Mouse (Mus musculus) hindbrain, embryonic 16.5 days (tissue): ENCODE results near the gene Lyrm1. TPM values are rescaled to one million over a fixed set of nuclear protein-coding genes. Genes with fewer than 3 reads are reported as not detected.

Experiments
- ATAC-seq: fragments of 200-750 bp; cut with Nextera tagmentation; 2 replicates; pipeline ENCODE4 v1.8.0; 2017; ENCODE audit warnings: moderate TSS enrichment, moderate library complexity
- H3K27ac ChIP-seq: fragments of 300-500 bp; sonication (generic); 2 replicates; pipeline ENCODE4 v1.5.1; 2014; ENCODE audit warnings: low read depth, mild to moderate bottlenecking, control low read depth, low read length, moderate library complexity
- H3K27me3 ChIP-seq: fragments of 300-500 bp; sonication (generic); replicated peaks from 2 replicates; pipeline ENCODE4 v1.6.1; 2014; ENCODE audit warnings: low read length; ENCODE audit not compliant: control insufficient read depth, insufficient read depth
- H3K36me3 ChIP-seq: fragments of 300-500 bp; sonication (generic); 2 replicates; pipeline ENCODE4 v1.6.1; 2014; ENCODE audit warnings: mild to moderate bottlenecking, low read length, moderate library complexity, mixed read lengths; ENCODE audit not compliant: control insufficient read depth, insufficient read depth
- H3K4me1 ChIP-seq: fragments of 300-500 bp; sonication (generic); 2 replicates; pipeline ENCODE4 v1.6.1; 2014; ENCODE audit warnings: low read depth, low read length; ENCODE audit not compliant: control insufficient read depth, insufficient read depth
- H3K4me2 ChIP-seq: fragments of 300-500 bp; sonication (generic); 2 replicates; pipeline ENCODE4 v1.6.1; 2014; ENCODE audit warnings: mild to moderate bottlenecking, low read length, control low read depth, moderate library complexity
- H3K4me3 ChIP-seq: fragments of 300-500 bp; sonication (generic); 2 replicates; pipeline ENCODE4 v1.5.1; 2014; ENCODE audit warnings: mild to moderate bottlenecking, low read length, control low read depth, moderate library complexity
- H3K9ac ChIP-seq: fragments of 300-500 bp; sonication (generic); 2 replicates; pipeline ENCODE4 v1.6.1; 2014; ENCODE audit warnings: low read depth, mild to moderate bottlenecking, control low read depth, low read length, moderate library complexity
- H3K9me3 ChIP-seq: fragments of 300-500 bp; sonication (generic); 2 replicates; pipeline ENCODE4 v1.6.1; 2014; ENCODE audit warnings: mild to moderate bottlenecking, low read length, moderate library complexity; ENCODE audit not compliant: control insufficient read depth
- WGBS: fragments of 180-500 bp; shearing (Covaris S2); extraction: QIAGEN DNeasy Blood & Tissue Kit; methylation state at CpG from one replicate; pipeline ENCODE4 v1.1.7; 2014; 5-methylcytosine and 5-hydroxymethylcytosine counted together
- polyA plus RNA-seq: library from polyadenylated mRNA; unstranded; fragments of >200 nt; fragmentation: Nextera tagmentation; extraction: Ambion mirVana; gene quantifications from 2 replicates; pipeline ENCODE4 v1.2.1, GENCODE M21; 2015

The Lyrm1 gene
- polyA plus RNA-seq, 1 experiment from 2014 or later = 19.2 TPM

DNA sequence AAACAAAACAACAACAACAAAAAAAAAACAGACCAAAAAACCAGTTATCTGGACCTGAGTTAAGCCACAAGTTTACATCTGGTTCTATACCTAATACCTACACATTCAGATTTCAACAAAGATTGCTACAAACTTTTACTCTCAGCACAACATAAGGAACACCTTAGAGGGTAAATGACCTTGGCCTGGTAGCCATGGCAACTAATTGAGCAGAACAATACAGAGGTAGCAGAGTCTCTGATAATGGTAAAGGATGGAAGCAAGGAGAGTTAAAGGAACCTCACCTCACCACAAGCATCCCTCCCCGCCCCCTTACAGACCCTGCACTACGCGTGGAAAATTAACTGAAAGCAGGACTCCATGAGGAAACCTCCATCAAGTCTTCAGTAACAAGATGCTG lies 35.5 kb upstream of the Lyrm1 start:
- Histone ChIP-seq H3K9me3 (no peaks in the 10 kb centered on the region), H3K4me3 (no peak overlapping the region), H3K27me3 (no peaks in the 10 kb centered on the region), H3K9ac (no peak overlapping the region), H3K27ac (no peak overlapping the region), H3K36me3 (0 out of 2 replicates have a peak, but pooled peaks cover 4% of the 10 kb centered on the region), H3K4me2 (no peak overlapping the region), H3K4me1 (peaks cover 9% of the 10 kb centered on the region)
- WGBS = 94% methylated on average over 3 of the region's 3 CpGs
- no peak for ATAC-seq

DNA sequence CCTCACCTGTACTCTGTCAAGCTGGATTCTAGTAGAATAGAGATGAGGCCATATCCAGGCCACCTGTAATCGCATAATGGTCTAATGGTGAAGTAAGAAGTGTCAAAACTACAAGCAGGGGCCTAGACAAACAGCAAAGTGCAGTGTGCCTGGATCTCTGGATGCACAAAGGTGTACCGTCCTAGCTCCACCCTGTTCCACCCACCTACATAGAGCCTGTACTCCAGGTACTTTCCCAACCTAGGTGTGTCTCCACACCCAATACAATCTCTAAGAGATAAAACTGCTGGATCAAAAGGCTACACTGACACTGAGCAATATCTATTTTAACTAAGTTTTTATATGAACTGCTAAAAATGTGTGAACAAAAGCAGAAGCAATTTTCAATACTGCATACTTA lies 35.1 kb upstream of the Lyrm1 start:
- H3K9ac ChIP-seq = no peak overlapping the region
- H3K9me3 ChIP-seq = no peaks in the 10 kb centered on the region
- WGBS = 87% methylated on average over 2 of the region's 2 CpGs
- no peak overlapping the region for H3K27ac ChIP-seq
- H3K4me1 ChIP-seq = peaks cover 9% of the 10 kb centered on the region
- H3K27me3 ChIP-seq = no peaks in the 10 kb centered on the region
- 0 out of 2 replicates have a peak, but pooled peaks cover 4% of the 10 kb centered on the region for H3K36me3 ChIP-seq
- ATAC-seq = no peak
- no peak overlapping the region for H3K4me3 ChIP-seq
- no peak overlapping the region for H3K4me2 ChIP-seq

DNA sequence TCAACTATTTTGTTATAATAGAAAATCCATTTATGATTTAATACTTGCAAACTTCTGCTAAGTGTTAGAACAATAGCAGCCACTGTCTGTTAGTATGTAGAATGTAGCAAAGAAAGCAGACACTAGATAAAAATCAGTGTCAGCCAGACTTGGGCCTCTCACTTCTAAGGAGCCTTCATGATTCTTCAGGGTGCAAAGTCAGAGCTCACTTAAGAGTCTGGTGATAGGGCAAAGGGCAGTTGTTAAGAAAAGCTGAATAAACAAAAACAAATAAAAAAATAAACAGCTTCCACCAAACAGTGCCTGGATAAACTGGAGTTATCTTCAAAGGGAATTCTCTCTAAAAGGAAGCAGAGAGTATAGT lies 34.7 kb upstream of the Lyrm1 start:
- Histone ChIP-seq H3K27ac (no peak overlapping the region), H3K9me3 (no peaks in the 10 kb centered on the region), H3K4me1 (peaks cover 9% of the 10 kb centered on the region), H3K4me3 (no peak overlapping the region), H3K27me3 (no peaks in the 10 kb centered on the region), H3K36me3 (0 out of 2 replicates have a peak, but pooled peaks cover 4% of the 10 kb centered on the region), H3K9ac (no peak overlapping the region), H3K4me2 (no peak overlapping the region)
- no peak for ATAC-seq

DNA sequence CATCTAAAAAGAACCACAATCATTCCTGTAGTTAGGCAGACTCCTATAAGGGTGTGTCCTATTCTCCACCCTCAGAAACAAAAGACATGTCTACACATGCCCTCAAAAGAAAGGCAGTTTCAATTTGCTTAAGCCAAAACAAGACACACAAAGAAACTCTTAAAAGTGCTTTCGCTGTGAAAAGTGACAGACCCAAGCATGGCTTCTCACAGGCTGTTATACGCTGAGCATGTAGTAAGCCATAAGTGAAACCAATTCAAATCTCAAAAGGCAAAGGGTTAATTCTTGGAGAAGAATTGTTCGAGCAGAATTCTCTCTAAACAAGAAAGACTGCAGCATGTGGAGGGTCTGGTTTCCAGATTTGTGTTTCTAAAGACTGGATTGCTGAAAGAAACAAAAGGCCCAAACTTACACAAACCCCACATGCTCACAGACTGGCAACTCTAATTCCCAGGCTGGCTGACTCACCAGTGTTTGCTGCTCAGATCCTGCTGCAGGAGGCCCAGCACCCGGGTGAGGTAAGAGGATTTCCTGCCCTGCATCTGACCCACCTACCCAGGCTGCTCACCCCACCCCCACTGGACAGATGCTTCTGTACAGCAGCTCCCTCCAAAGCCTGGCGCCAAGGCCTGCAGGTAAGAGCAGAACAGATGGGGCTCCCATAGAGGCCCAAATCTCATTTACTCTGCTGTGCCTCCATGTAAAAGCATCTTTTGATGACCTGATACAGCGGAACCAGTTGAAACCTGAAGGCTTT lies 34.1 kb upstream of the Lyrm1 start:
- 0 out of 2 replicates have a peak overlapping the region, but pooled peaks have one; percentile 35 for H3K9ac ChIP-seq
- peaks cover 9% of the 10 kb centered on the region for H3K4me1 ChIP-seq
- 0 out of 2 replicates have a peak, but pooled peaks cover 4% of the 10 kb centered on the region for H3K36me3 ChIP-seq
- H3K27me3 ChIP-seq = no peaks in the 10 kb centered on the region
- peak; percentile 81 for ATAC-seq
- no peak overlapping the region for H3K4me2 ChIP-seq
- H3K4me3 ChIP-seq = no peak overlapping the region
- WGBS = 24% methylated on average over 6 of the region's 6 CpGs
- no peaks in the 10 kb centered on the region for H3K9me3 ChIP-seq
- peak overlapping the region; percentile 64 for H3K27ac ChIP-seq

DNA sequence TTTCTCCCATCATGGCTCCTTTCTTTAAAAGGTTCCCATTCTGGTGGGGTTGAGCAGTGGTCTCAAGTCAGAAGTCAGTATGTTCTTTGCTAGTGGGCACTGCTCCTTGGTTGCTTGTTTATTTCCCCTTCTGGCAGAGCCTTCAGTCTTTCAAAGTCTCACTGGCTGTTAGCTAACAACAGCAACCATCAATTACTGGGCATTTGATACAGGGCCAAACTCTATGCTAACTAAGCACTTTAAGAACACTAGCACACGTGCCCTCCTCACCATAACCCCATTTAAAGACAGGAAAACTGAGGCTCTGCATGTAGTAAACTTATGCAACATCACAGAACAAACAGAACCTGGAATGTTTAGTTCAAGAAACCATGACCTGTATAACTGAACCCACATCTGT lies 33.5 kb upstream of the Lyrm1 start:
- 30% methylated on average over 1 of the region's 1 CpGs for WGBS
- Histone ChIP-seq H3K4me1 (peaks cover 9% of the 10 kb centered on the region), H3K27ac (peak overlapping the region; percentile 64), H3K4me2 (no peak overlapping the region), H3K4me3 (no peak overlapping the region), H3K27me3 (no peaks in the 10 kb centered on the region), H3K9ac (no peak overlapping the region), H3K36me3 (0 out of 2 replicates have a peak, but pooled peaks cover 4% of the 10 kb centered on the region), H3K9me3 (no peaks in the 10 kb centered on the region)
- ATAC-seq = peak; percentile 31; the same call in 1 of the 2 replicates

DNA sequence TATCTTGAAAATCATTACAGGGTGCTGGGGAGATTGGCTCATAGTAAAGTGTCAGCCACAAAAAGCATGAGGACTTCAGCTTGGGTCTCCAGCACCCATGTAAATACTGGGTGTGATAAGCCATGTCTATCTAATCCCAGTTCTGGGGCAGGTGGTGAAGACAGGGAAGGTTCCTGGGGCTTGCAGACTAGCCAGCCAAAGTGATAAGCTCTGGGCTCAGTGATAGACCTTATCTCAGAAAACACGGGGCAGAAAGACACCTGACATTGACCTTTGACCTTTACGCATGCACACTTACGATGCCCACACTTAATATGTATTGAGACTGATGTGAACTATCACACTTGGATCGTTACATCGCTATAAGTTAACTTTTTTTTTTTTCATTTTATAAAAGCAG lies 31.2 kb upstream of the Lyrm1 start:
- 91% methylated on average over 5 of the region's 5 CpGs for whole genome bisulfite sequencing
- H3K9me3 ChIP-seq = no peaks in the 10 kb centered on the region
- ATAC-seq = no peak

DNA sequence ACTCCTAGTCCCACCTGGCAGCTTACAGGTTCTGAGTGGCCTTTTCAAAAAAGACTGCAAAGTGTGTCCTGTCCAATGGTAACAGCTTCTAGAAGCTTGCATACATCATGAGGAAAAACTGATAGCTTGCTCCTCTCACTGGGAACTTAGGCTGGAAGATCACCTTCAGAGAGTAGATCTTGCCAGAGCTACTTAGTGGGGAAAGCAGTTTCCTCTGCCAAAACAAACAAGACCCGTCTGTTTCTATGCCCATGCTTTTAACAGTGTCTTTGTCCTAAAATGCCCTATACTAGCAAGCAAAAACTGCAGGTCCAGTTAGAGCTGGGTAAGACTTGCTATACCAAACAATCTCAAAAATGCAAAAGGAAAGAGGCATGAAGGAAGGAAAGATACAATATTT lies 29.5 kb upstream of the Lyrm1 start:
- ATAC-seq = no peak
- 73% methylated on average over 1 of the region's 1 CpGs for WGBS
- no peak overlapping the region for H3K4me2 ChIP-seq
- no peaks in the 10 kb centered on the region for H3K36me3 ChIP-seq
- peaks cover 9% of the 10 kb centered on the region for H3K4me1 ChIP-seq
- H3K27ac ChIP-seq = no peak overlapping the region
- H3K9ac ChIP-seq = no peak overlapping the region
- no peaks in the 10 kb centered on the region for H3K9me3 ChIP-seq
- H3K27me3 ChIP-seq = no peaks in the 10 kb centered on the region
- H3K4me3 ChIP-seq = no peak overlapping the region

More for the DNA sequence above, 31.2 kb upstream of the Lyrm1 start:
- Histone ChIP-seq H3K4me3 (no peak overlapping the region), H3K36me3 (0 out of 2 replicates have a peak, but pooled peaks cover under 1% of the 10 kb centered on the region), H3K27ac (no peak overlapping the region), H3K4me2 (no peak overlapping the region), H3K4me1 (peaks cover 9% of the 10 kb centered on the region), H3K9ac (no peak overlapping the region), H3K27me3 (no peaks in the 10 kb centered on the region)

DNA sequence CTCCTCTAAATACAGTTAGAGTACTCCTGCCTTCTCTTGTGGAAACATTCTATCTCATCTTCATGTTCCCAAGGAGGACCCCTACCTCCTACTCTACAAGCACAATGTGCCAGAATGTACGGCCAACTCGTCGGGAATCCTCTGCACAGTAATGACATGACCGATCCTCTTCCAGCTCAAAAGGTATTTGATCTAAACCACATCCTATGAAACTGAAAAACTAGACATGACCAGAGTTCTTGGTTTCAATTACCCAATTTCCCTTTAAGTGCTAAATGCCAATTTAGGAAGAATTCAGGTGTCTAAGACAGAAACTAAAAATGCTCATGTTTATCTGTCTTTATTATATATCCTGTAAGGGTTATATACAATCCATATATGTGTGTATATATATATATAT lies 23.5 kb upstream of the Lyrm1 start:
- no peak for ATAC-seq
- H3K36me3 ChIP-seq = no peaks in the 10 kb centered on the region
- WGBS = 94% methylated on average over 4 of the region's 4 CpGs
- H3K27ac ChIP-seq = no peak overlapping the region
- H3K27me3 ChIP-seq = no peaks in the 10 kb centered on the region
- no peak overlapping the region for H3K4me2 ChIP-seq
- H3K4me3 ChIP-seq = no peak overlapping the region
- no peaks in the 10 kb centered on the region for H3K4me1 ChIP-seq
- H3K9me3 ChIP-seq = no peaks in the 10 kb centered on the region
- no peak overlapping the region for H3K9ac ChIP-seq

DNA sequence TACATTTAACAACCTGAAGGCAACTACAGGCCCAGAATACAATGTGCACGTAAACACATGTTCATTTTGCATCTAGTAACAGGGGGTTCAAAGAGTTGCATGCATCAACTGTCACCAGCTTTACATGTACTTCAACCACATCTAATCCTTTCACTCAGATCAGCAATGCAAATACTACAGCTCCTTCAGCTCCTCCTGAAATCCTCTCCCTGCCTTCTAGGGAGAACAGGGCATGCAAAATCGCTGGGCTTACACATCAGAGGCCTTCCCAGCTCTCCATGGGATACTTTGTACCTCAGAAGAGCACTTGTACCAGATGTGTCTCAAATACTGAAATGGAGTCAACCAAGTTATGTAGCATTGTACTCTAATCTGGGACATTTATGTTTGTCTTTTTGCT lies 22.6 kb upstream of the Lyrm1 start:
- Histone ChIP-seq H3K27ac (no peak overlapping the region), H3K36me3 (no peaks in the 10 kb centered on the region), H3K9ac (no peak overlapping the region), H3K9me3 (no peaks in the 10 kb centered on the region), H3K4me1 (no peaks in the 10 kb centered on the region), H3K27me3 (no peaks in the 10 kb centered on the region), H3K4me3 (no peak overlapping the region), H3K4me2 (no peak overlapping the region)
- WGBS = 33% methylated on average over 2 of the region's 2 CpGs
- ATAC-seq = no peak
